Mouse (Mus musculus) midbrain, embryonic 15.5 days (tissue): ENCODE data around the gene Arpin. TPM values are rescaled to one million over a fixed set of nuclear protein-coding genes. Genes with fewer than 3 reads are reported as not detected.

Source experiments
- ATAC-seq: fragments of 200-750 bp; cut with Nextera tagmentation; replicated peaks from 2 replicates; pipeline ENCODE4 v1.8.0; 2017; ENCODE audit warnings: moderate TSS enrichment
- H3K27ac ChIP-seq: fragments of 300-500 bp; sonication (generic); 2 replicates; pipeline ENCODE4 v1.5.1; 2015; ENCODE audit warnings: mild to moderate bottlenecking, inconsistent platforms
- H3K27me3 ChIP-seq: fragments of 300-500 bp; sonication (generic); replicated peaks from 2 replicates; pipeline ENCODE4 v1.6.1; 2015; ENCODE audit warnings: inconsistent platforms
- H3K36me3 ChIP-seq: fragments of 300-500 bp; sonication (generic); replicated peaks from 2 replicates; pipeline ENCODE4 v1.6.1; 2015; ENCODE audit warnings: inconsistent platforms
- H3K4me1 ChIP-seq: fragments of 300-500 bp; sonication (generic); 2 replicates; pipeline ENCODE4 v1.6.1; 2015; ENCODE audit warnings: inconsistent platforms
- H3K4me2 ChIP-seq: fragments of 300-500 bp; sonication (generic); 2 replicates; pipeline ENCODE4 v1.6.1; 2015; ENCODE audit warnings: inconsistent platforms, mild to moderate bottlenecking, moderate library complexity
- H3K4me3 ChIP-seq: fragments of 300-500 bp; sonication (generic); 2 replicates; pipeline ENCODE4 v1.5.1; 2015; ENCODE audit warnings: mild to moderate bottlenecking, inconsistent platforms
- H3K9ac ChIP-seq: fragments of 300-500 bp; sonication (generic); 2 replicates; pipeline ENCODE4 v1.6.1; 2015; ENCODE audit warnings: mild to moderate bottlenecking, inconsistent platforms
- H3K9me3 ChIP-seq: fragments of 300-500 bp; sonication (generic); 2 replicates; pipeline ENCODE4 v1.6.1; 2016; ENCODE audit warnings: inconsistent platforms
- WGBS: fragments of 180-500 bp; shearing (Covaris S2); methylation state at CpG from one replicate; pipeline ENCODE4 v1.1.7; 2015; ENCODE audit warnings: mixed read lengths; 5-methylcytosine and 5-hydroxymethylcytosine counted together
- polyA plus RNA-seq: library from polyadenylated mRNA; unstranded; fragments of >200 nt; fragmentation: Nextera tagmentation; extraction: Ambion mirVana; gene quantifications from 2 replicates; pipeline ENCODE4 v1.2.1, GENCODE M21; 2015

The Arpin gene
- 17.6 and 19.1 TPM in 2 replicates for polyA plus RNA-seq

DNA sequence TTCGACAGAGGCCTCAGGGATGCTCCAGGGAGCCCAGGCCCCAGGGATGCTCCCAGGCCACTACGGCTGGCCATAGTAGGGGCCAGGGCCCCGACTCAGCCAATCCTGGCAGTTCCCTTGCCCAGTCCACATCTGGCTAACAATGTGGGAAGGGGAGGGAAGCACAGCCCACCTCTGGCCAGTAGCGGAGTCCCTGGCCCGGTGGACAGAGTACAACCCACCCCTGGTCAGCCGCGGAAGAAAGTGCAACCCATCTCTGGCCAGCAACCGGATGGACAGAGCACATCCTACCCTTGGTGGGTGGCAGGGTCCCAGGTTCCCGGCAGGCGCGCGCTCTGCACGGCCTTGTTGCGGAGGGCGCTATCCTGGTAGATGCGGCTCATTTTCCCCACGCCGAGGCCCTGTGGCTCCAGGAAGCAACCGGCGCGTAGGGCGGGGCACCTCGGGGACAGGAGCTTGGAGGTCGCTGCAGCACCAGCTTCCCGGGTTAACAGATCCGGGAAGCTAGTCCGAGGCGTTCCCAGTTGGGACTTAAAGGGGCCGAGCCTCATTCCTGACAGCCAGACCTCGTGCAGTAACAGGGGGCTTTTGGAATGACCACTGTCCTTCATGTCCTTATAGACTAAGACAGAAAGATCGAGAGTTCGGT is at the start of gene Arpin:
TSS of gene Arpin (minus strand) at position 498 of the 649 bp plus-strand sequence.
- Histone ChIP-seq H3K27ac (peak within 1 kb of the TSS; percentile 55), H3K36me3 (no peaks in the 10 kb centered on the region), H3K4me2 (peak within 1 kb of the TSS; percentile 70), H3K4me3 (peak within 1 kb of the TSS; percentile 50), H3K9me3 (no peaks in the 10 kb centered on the region), H3K9ac (peak within 1 kb of the TSS; percentile 51), H3K27me3 (no peaks in the 10 kb centered on the region), H3K4me1 (peaks cover 20% of the 10 kb centered on the region)
- WGBS, result 1% methylated on average over 32 of the region's 32 CpGs
- peak; percentile 77 for ATAC-seq

GRCm38 (mm10) chr7:79975316-79975715 is 40.2 kb upstream of the Arpin start:
- no peak for ATAC-seq
- no peak overlapping the region for H3K4me2 ChIP-seq
- H3K9ac ChIP-seq, result no peak overlapping the region
- H3K36me3 ChIP-seq, result no peaks in the 10 kb centered on the region
- H3K4me1 ChIP-seq, result no peaks in the 10 kb centered on the region
- no peaks in the 10 kb centered on the region for H3K9me3 ChIP-seq
- no peaks in the 10 kb centered on the region for H3K27me3 ChIP-seq
- WGBS, result 91% methylated on average over 2 of the region's 2 CpGs
- no peak overlapping the region for H3K27ac ChIP-seq
- no peak overlapping the region for H3K4me3 ChIP-seq

DNA sequence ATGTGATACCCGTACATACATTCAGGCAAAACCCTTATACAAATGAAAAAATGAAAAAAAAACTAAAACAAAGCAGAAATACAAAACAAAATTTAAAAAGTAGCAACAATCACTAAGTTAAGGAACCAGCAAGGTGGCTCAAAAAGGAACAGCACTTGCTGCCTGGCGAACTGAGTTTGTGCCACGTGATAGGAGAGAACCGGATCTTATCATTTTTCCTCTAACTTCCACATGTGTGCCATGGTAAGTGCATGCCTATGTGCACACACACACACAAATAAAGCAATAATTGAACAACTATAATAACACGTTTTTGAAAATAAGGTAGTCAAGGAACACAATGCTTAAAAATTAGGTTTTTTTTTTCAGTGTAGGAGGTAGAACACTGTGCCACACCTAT is 37.0 kb upstream of the Arpin start:
- H3K27ac ChIP-seq, result no peak overlapping the region
- H3K9ac ChIP-seq, result no peak overlapping the region
- H3K36me3 ChIP-seq, result no peaks in the 10 kb centered on the region
- H3K4me2 ChIP-seq, result no peak overlapping the region
- no peak overlapping the region for H3K4me3 ChIP-seq
- no peaks in the 10 kb centered on the region for H3K4me1 ChIP-seq
- H3K9me3 ChIP-seq, result no peaks in the 10 kb centered on the region
- H3K27me3 ChIP-seq, result no peaks in the 10 kb centered on the region
- ATAC-seq, result no peak
- 81% methylated on average over 5 of the region's 5 CpGs for WGBS

DNA sequence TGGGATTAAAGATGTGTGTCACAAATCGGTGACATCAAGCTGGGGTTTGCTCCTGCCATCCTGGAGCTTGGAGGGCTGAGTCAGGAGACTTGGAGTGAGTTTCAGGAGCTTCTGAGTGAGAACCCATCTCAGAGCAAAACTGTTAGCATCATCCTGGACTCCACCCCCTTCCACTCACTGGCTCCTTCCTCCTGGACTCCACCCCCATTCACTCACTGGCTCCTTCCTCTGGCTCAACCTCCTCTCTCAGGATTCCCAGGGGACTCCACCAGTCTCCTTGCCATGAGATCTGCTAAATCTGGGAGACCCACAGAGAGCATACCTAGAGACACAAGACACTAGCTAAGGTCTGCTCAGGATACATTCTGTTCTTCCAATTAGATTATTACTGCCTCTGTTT is 35.2 kb upstream of the Arpin start:
- no peaks in the 10 kb centered on the region for H3K36me3 ChIP-seq
- no peak overlapping the region for H3K27ac ChIP-seq
- 61% methylated on average over 1 of the region's 1 CpGs for WGBS
- no peak overlapping the region for H3K9ac ChIP-seq
- H3K4me3 ChIP-seq, result no peak overlapping the region
- H3K4me2 ChIP-seq, result no peak overlapping the region
- H3K9me3 ChIP-seq, result no peaks in the 10 kb centered on the region
- H3K4me1 ChIP-seq, result no peaks in the 10 kb centered on the region
- no peak for ATAC-seq
- no peaks in the 10 kb centered on the region for H3K27me3 ChIP-seq

GRCm38 (mm10) chr7:79968326-79968725 is 33.2 kb upstream of the Arpin start:
- no peak overlapping the region for H3K9ac ChIP-seq
- H3K27me3 ChIP-seq, result no peaks in the 10 kb centered on the region
- no peak overlapping the region for H3K4me3 ChIP-seq
- H3K4me1 ChIP-seq, result no peaks in the 10 kb centered on the region
- H3K9me3 ChIP-seq, result no peaks in the 10 kb centered on the region
- H3K36me3 ChIP-seq, result no peaks in the 10 kb centered on the region
- H3K4me2 ChIP-seq, result no peak overlapping the region
- no peak overlapping the region for H3K27ac ChIP-seq
- ATAC-seq, result no peak
- 89% methylated on average over 6 of the region's 6 CpGs for WGBS

DNA sequence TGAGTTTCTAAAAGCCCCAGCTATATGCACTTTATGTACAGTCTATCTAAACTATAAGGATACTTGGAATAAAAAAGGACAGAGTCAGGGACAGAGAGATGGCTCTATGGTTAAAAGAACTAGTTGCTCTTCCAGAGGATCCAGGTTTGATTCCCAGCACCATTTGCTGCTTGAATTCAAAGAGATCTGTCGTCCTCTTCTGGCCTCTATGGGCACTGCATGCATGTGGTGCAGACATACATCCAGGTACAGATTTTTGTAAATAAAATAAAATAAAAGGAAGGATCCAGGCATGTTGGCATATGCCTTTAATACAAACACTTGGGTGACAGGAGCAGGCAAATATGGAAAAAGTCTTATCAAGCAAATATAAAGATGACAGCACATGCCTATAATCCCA is 26.4 kb upstream of the Arpin start:
- Histone ChIP-seq H3K27me3 (no peaks in the 10 kb centered on the region), H3K4me1 (no peaks in the 10 kb centered on the region), H3K27ac (no peak overlapping the region), H3K9ac (no peak overlapping the region), H3K9me3 (no peaks in the 10 kb centered on the region), H3K36me3 (no peaks in the 10 kb centered on the region), H3K4me3 (no peak overlapping the region), H3K4me2 (no peak overlapping the region)
- WGBS, result 50% methylated on average over 1 of the region's 1 CpGs
- ATAC-seq, result no peak

DNA sequence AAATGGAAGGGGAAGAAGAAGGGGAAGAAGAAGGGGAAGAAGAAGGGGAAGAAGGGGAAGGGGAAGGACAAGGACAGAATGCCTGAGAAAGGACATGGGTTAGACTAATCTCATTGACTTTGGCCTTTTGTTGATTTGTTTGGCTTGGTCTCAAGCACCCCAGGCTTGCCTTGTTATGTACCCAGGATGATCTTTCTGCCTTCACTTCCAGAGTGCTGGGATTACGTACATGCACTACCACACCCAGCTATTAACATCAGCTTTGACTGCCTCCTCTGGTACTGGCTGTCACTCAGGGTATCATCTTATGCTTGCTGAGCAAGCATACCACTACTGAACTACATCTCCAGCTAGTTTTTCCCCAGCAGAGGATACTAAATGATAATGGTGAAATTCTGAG is 21.0 kb upstream of the Arpin start:
- Histone ChIP-seq H3K36me3 (no peaks in the 10 kb centered on the region), H3K9me3 (no peaks in the 10 kb centered on the region), H3K27ac (no peak overlapping the region), H3K4me3 (no peak overlapping the region), H3K27me3 (no peaks in the 10 kb centered on the region), H3K4me1 (no peaks in the 10 kb centered on the region), H3K4me2 (no peak overlapping the region), H3K9ac (no peak overlapping the region)
- WGBS, result 55% methylated on average over 1 of the region's 1 CpGs
- ATAC-seq, result no peak

DNA sequence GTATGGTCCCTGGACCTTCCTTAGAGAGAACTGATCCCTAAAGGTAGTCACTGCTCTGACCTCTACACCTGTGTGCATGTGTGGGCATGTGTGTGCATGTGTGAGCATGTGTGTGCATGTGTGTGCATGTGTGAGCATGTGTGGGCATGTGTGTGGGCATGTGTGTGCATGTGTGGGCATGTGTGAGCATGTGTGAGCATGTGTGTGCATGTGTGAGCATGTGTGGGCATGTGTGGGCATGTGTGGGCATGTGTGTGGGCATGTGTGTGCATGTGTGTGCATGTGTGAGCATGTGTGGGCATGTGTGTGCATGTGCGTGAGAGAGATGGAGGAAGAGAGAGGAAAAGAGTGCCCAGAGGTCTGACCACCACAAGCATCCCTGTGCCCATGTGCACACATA is 19.7 kb upstream of the Arpin start:
- Histone ChIP-seq H3K9ac (no peak overlapping the region), H3K4me3 (no peak overlapping the region), H3K36me3 (no peaks in the 10 kb centered on the region), H3K27me3 (no peaks in the 10 kb centered on the region), H3K9me3 (no peaks in the 10 kb centered on the region), H3K27ac (no peak overlapping the region), H3K4me2 (no peak overlapping the region), H3K4me1 (no peaks in the 10 kb centered on the region)
- WGBS, result 100% methylated on average over 1 of the region's 1 CpGs
- no peak for ATAC-seq

DNA sequence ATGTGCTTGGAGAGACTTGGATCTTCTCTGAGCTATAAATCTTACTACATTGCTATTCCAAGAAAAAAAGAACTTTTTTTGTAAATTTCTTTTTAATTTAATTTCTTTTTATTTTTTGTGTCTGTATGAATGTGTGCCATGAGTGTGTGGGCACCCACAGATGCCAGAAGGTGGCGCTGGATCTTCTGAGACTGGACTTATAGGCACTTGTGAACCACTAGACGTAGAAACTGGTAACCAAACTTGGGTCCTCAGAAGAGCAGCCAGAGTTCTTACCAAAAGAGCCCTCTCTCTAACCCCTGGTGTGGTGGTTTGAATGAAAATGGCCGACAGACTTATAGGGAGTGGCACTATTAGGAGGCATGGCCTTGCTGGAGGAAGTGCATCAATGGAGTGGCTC is 15.9 kb upstream of the Arpin start:
- H3K9ac ChIP-seq, result no peak overlapping the region
- 79% methylated on average over 3 of the region's 3 CpGs for WGBS
- no peak overlapping the region for H3K4me3 ChIP-seq
- no peak overlapping the region for H3K4me2 ChIP-seq
- no peak for ATAC-seq
- no peaks in the 10 kb centered on the region for H3K9me3 ChIP-seq
- no peaks in the 10 kb centered on the region for H3K4me1 ChIP-seq
- no peaks in the 10 kb centered on the region for H3K36me3 ChIP-seq
- no peaks in the 10 kb centered on the region for H3K27me3 ChIP-seq
- no peak overlapping the region for H3K27ac ChIP-seq

- no peak overlapping the region for H3K4me3 ChIP-seq
- H3K9me3 ChIP-seq, result no peaks in the 10 kb centered on the region
- H3K27ac ChIP-seq, result no peak overlapping the region
- no peaks in the 10 kb centered on the region for H3K36me3 ChIP-seq
- WGBS, result 85% methylated on average over 6 of the region's 6 CpGs
- no peak overlapping the region for H3K4me2 ChIP-seq
- no peaks in the 10 kb centered on the region for H3K4me1 ChIP-seq
- no peak overlapping the region for H3K9ac ChIP-seq
- ATAC-seq, result no peak
- H3K27me3 ChIP-seq, result no peaks in the 10 kb centered on the region
These were observed 15.1 kb upstream of the Arpin start for GRCm38 (mm10) chr7:79950236-79950635.

- ATAC-seq, result 0 out of 2 replicates have a peak, but pooled peaks have one; percentile 20
- Histone ChIP-seq H3K9me3 (no peaks in the 10 kb centered on the region), H3K4me2 (peak overlapping the region; percentile 70), H3K4me1 (peaks cover 20% of the 10 kb centered on the region), H3K27me3 (no peaks in the 10 kb centered on the region), H3K36me3 (no peaks in the 10 kb centered on the region), H3K27ac (peak overlapping the region; percentile 55; the same call in 1 of the 2 replicates), H3K4me3 (peak overlapping the region; percentile 50), H3K9ac (peak overlapping the region; percentile 51)
- WGBS, result 9% methylated on average over 19 of the region's 19 CpGs
These were observed 499 bp upstream of the Arpin start for GRCm38 (mm10) chr7:79935511-79936205.

GRCm38 (mm10) chr7:79934461-79934860 is 698 bp downstream of the Arpin start:
- Histone ChIP-seq H3K4me3 (peak overlapping the region; percentile 50), H3K9ac (peak overlapping the region; percentile 51), H3K4me1 (peaks cover 20% of the 10 kb centered on the region), H3K4me2 (peak overlapping the region; percentile 70), H3K9me3 (no peaks in the 10 kb centered on the region), H3K36me3 (no peaks in the 10 kb centered on the region), H3K27me3 (no peaks in the 10 kb centered on the region), H3K27ac (peak overlapping the region; percentile 55)
- 39% methylated on average over 5 of the region's 5 CpGs for WGBS
- ATAC-seq, result no peak
